Mouse (Mus musculus) left cerebral cortex, adult 9 months (tissue): ENCODE measurements around the gene Bdp1.
"Not testable (repeated sequence)": the region's sequence is repeated elsewhere in the genome, so short reads cannot be mapped to it uniquely, and the experiment has no call there.

Experiments
- DNase-seq, 2 experiments: peaks; one replicate each; pipeline ENCODE4 v3.0.0; 2022; ENCODE audit warnings: low spot score in 2 of 2

Bdp1 gene

GRCm38 (mm10) chr13:100103748-100104254 lies at the start of gene Bdp1:
TSS of gene Bdp1 (minus strand) at chr13:100104070.
- peak; percentile 81 to 95 for DNase-seq

GRCm38 (mm10) chr13:100152659-100153058 lies 48.8 kb upstream of the Bdp1 start:
- peak in 1 of 2 experiments; percentile 3 for DNase-seq

- no peak for DNase-seq
Measured at GRCm38 (mm10) chr13:100141646-100142314, 37.9 kb upstream of the Bdp1 start.

GRCm38 (mm10) chr13:100125258-100125643 lies 21.4 kb upstream of the Bdp1 start:
- DNase-seq = no peak

- peak; percentile 80 to 93 for DNase-seq
Measured at GRCm38 (mm10) chr13:100124423-100125257, 20.8 kb upstream of the Bdp1 start, which contains the start of gene Smn1. TSS of gene Smn1 (plus strand) at chr13:100124852.

GRCm38 (mm10) chr13:100123970-100124369 lies 20.1 kb upstream of the Bdp1 start:
- DNase-seq = no peak

- no peak for DNase-seq
Measured at GRCm38 (mm10) chr13:100112218-100112972, 8.5 kb upstream of the Bdp1 start.

GRCm38 (mm10) chr13:100107652-100108472 lies 4.0 kb upstream of the Bdp1 start, which contains the start of gene Serf1:
TSS of gene Serf1 (plus strand) at chr13:100108012.
- peak in 1 of 2 experiments; percentile 74 for DNase-seq

GRCm38 (mm10) chr13:100103052-100103658 lies 715 bp downstream of the Bdp1 start:
- DNase-seq = no peak

- DNase-seq = no peak
Measured at GRCm38 (mm10) chr13:100098808-100099207, 5.1 kb downstream of the Bdp1 start.

GRCm38 (mm10) chr13:100071473-100071872 lies 32.4 kb downstream of the Bdp1 start:
- no peak for DNase-seq

- no peak for DNase-seq
Measured at GRCm38 (mm10) chr13:100067821-100068220, 36.0 kb downstream of the Bdp1 start.

- DNase-seq = no peak
Measured at GRCm38 (mm10) chr13:100063936-100064335, 39.9 kb downstream of the Bdp1 start.

GRCm38 (mm10) chr13:100057738-100058137 lies 46.1 kb downstream of the Bdp1 start:
- DNase-seq = not testable (repeated sequence)

GRCm38 (mm10) chr13:100026013-100026412 lies 77.9 kb downstream of the Bdp1 start:
- no peak for DNase-seq

- no peak for DNase-seq
Measured at GRCm38 (mm10) chr13:100016891-100017290, 87.0 kb downstream of the Bdp1 start.

- no peak for DNase-seq
Measured at GRCm38 (mm10) chr13:100015937-100016336, 87.9 kb downstream of the Bdp1 start.

GRCm38 (mm10) chr13:100014906-100015895 lies 88.7 kb downstream of the Bdp1 start, which contains the start of gene Mccc2:
TSS of gene Mccc2 (minus strand) at chr13:100015639.
- DNase-seq = peak; percentile 49 to 80

- no peak for DNase-seq
Measured at GRCm38 (mm10) chr13:100005911-100006496, 97.9 kb downstream of the Bdp1 start.
